Mouse (Mus musculus) midbrain, embryonic 14.5 days (tissue): ENCODE measurements around the gene Tent4a. TPM values are rescaled to one million over a fixed set of nuclear protein-coding genes. Genes with fewer than 3 reads are reported as not detected.

Experiments
- ATAC-seq: fragments of 200-750 bp; cut with Nextera tagmentation; 2 replicates; pipeline ENCODE4 v1.8.0; 2017; ENCODE audit warnings: moderate number of reproducible peaks, moderate library complexity; ENCODE audit not compliant: low FRiP score, low TSS enrichment
- DNase-seq: peaks from one replicate; pipeline ENCODE4 v3.0.0-alpha.2; 2015
- H3K27ac ChIP-seq: fragments of 300-500 bp; sonication (generic); replicated peaks from 2 replicates; pipeline ENCODE4 v1.5.1; 2014; ENCODE audit warnings: mild to moderate bottlenecking, low read depth, low read length, moderate library complexity
- H3K27me3 ChIP-seq: fragments of 300-500 bp; sonication (generic); 2 replicates; pipeline ENCODE4 v1.6.1; 2014; ENCODE audit warnings: low read length, control low read depth, mixed read lengths; ENCODE audit not compliant: control insufficient read depth, insufficient read depth
- H3K36me3 ChIP-seq: fragments of 300-500 bp; sonication (generic); 2 replicates; pipeline ENCODE4 v1.6.1; 2014; ENCODE audit warnings: low read length, control low read depth; ENCODE audit not compliant: control insufficient read depth, insufficient read depth
- H3K4me1 ChIP-seq: fragments of 300-500 bp; sonication (generic); 2 replicates; pipeline ENCODE4 v1.6.1; 2014; ENCODE audit warnings: mild to moderate bottlenecking, antibody characterized with exemption, low read length, control low read depth; ENCODE audit not compliant: control insufficient read depth, insufficient read depth
- H3K4me2 ChIP-seq: fragments of 300-500 bp; sonication (generic); 2 replicates; pipeline ENCODE4 v1.6.1; 2014; ENCODE audit warnings: mild to moderate bottlenecking, low read length, moderate library complexity
- H3K4me3 ChIP-seq: fragments of 300-500 bp; sonication (generic); replicated peaks from 2 replicates; pipeline ENCODE4 v1.5.1; 2014; ENCODE audit warnings: low read depth, low read length
- H3K9ac ChIP-seq: fragments of 300-500 bp; sonication (generic); replicated peaks from 2 replicates; pipeline ENCODE4 v1.6.1; 2014; ENCODE audit warnings: mild to moderate bottlenecking, low read length, moderate library complexity
- H3K9me3 ChIP-seq: fragments of 300-500 bp; sonication (generic); 2 replicates; pipeline ENCODE4 v1.6.1; 2016; ENCODE audit warnings: low read length, control low read depth, mixed read lengths; ENCODE audit not compliant: control insufficient read depth
- WGBS: fragments of 180-500 bp; shearing (Covaris S2); extraction: QIAGEN DNeasy Blood & Tissue Kit; methylation state at CpG from one replicate; pipeline ENCODE4 v1.1.7; 2014; 5-methylcytosine and 5-hydroxymethylcytosine counted together
- polyA plus RNA-seq: library from polyadenylated mRNA; unstranded; fragments of >200 nt; fragmentation: Nextera tagmentation; extraction: Ambion mirVana; gene quantifications from 2 replicates; pipeline ENCODE4 v1.2.1, GENCODE M21; 2014

Tent4a gene
- polyA plus RNA-seq, 1 experiment from 2014 or later: 11.5 TPM

GRCm38 (mm10) chr13:69522161-69522791 lies 12.1 kb downstream of the Tent4a start:
- Histone ChIP-seq H3K36me3 (no peaks in the 10 kb centered on the region), H3K4me1 (peaks cover 36% of the 10 kb centered on the region)
- WGBS: 94% methylated on average over 1 of the region's 1 CpGs

DNA sequence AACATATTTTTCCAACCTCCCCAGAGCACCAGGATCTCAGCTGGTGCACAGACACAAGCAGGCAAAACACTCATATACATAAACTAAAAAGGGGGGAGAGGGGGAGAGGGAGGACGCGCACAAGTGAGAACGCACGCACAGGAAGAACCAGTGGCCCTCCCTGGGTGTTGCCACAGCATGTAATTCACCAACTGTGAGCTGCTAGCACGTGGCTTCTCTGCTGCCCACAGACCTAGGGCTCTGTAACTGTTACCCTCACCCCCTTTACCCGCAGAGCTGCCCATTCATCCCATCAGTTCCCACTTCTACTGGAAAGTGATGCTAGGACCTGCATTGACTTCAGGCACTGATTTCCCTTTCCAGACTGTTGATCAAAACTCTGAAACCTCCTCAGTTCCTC lies 15.3 kb downstream of the Tent4a start:
- Histone ChIP-seq H3K4me3 (no peak overlapping the region), H3K4me2 (no peak overlapping the region), H3K27ac (no peak overlapping the region), H3K9ac (no peak overlapping the region), H3K9me3 (no peaks in the 10 kb centered on the region), H3K4me1 (peaks cover 20% of the 10 kb centered on the region), H3K36me3 (0 out of 2 replicates have a peak, but pooled peaks cover 7% of the 10 kb centered on the region), H3K27me3 (no peaks in the 10 kb centered on the region)
- no peak for ATAC-seq
- no peak for DNase-seq
- 67% methylated on average over 6 of the region's 6 CpGs for WGBS

More at GRCm38 (mm10) chr13:69522161-69522791, 12.1 kb downstream of the Tent4a start:
- no peak overlapping the region for H3K9ac ChIP-seq
- no peak for ATAC-seq
- no peak overlapping the region for H3K27ac ChIP-seq
- DNase-seq: no peak
- H3K4me2 ChIP-seq: no peak overlapping the region
- H3K27me3 ChIP-seq: no peaks in the 10 kb centered on the region
- no peak overlapping the region for H3K4me3 ChIP-seq
- H3K9me3 ChIP-seq: no peaks in the 10 kb centered on the region

- Histone ChIP-seq H3K4me2 (no peak overlapping the region), H3K4me3 (no peak overlapping the region), H3K27me3 (no peaks in the 10 kb centered on the region), H3K9me3 (no peaks in the 10 kb centered on the region), H3K9ac (no peak overlapping the region), H3K27ac (no peak overlapping the region), H3K36me3 (peaks cover 13% of the 10 kb centered on the region; the same call in 1 of the 2 replicates), H3K4me1 (peaks cover 15% of the 10 kb centered on the region; the same call in 1 of the 2 replicates)
- ATAC-seq (no peak), DNase-seq (no peak)
- WGBS: 88% methylated on average over 6 of the region's 6 CpGs
Observed at GRCm38 (mm10) chr13:69517445-69517844, 17.0 kb downstream of the Tent4a start.

GRCm38 (mm10) chr13:69515091-69515490 lies 19.3 kb downstream of the Tent4a start:
- no peak overlapping the region for H3K9ac ChIP-seq
- H3K4me1 ChIP-seq: 0 out of 2 replicates have a peak, but pooled peaks cover 3% of the 10 kb centered on the region
- H3K4me3 ChIP-seq: no peak overlapping the region
- ATAC-seq (no peak), DNase-seq (no peak)
- WGBS: 85% methylated on average over 3 of the region's 3 CpGs
- H3K4me2 ChIP-seq: no peak overlapping the region
- no peaks in the 10 kb centered on the region for H3K27me3 ChIP-seq
- H3K27ac ChIP-seq: no peak overlapping the region
- H3K36me3 ChIP-seq: peaks cover 33% of the 10 kb centered on the region
- H3K9me3 ChIP-seq: no peaks in the 10 kb centered on the region

DNA sequence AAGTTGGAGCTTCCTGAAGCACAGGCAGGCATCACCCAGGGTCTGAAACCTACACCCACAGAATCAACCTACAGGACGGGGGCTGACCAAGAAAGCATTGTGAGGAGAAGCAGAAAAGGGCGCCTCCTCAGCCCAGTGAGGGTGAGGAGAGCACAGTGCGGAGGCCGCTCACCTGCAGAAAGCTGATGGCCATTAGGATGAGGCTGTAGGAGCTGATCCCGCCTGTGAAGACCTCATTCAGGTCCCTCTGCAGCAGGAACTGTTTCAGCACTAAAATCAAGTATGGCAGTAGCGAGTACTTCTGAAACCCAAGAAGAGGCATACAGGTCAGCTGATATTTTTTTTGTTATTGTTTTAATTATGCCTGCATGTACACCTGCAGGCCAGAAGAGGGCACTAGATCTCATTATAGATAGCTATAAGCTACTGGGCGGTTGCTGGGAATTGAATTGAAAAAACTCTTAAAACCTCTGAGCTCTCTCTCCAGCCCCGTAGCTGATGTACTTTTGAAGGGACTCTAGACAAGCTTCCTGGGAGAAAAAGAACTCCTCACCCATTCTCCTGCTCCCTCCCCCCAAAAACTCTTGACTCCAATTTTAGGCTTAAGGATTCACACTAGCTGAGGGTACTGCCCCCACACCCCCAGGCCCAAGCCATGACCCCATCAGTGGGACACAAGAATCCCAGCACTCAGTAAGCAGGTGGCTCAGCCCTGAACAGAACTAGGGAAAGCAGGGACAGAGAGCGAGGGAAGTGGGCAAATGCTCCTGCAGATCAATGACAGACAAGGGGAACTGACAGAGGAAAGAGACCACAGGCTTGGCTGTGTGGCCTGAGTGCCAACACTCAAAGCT lies 24.8 kb downstream of the Tent4a start:
- DNase-seq (peak; percentile 80), ATAC-seq (peak; percentile 73)
- Histone ChIP-seq H3K36me3 (peaks cover 71% of the 10 kb centered on the region), H3K4me1 (no peaks in the 10 kb centered on the region), H3K4me3 (no peak overlapping the region), H3K27ac (no peak overlapping the region), H3K9me3 (no peaks in the 10 kb centered on the region), H3K4me2 (no peak overlapping the region), H3K27me3 (no peaks in the 10 kb centered on the region), H3K9ac (no peak overlapping the region; the same call in 1 of the 2 replicates)
- WGBS: 62% methylated on average over 9 of the region's 9 CpGs

GRCm38 (mm10) chr13:69507666-69508065 lies 26.8 kb downstream of the Tent4a start:
- Histone ChIP-seq H3K9ac (no peak overlapping the region), H3K9me3 (no peaks in the 10 kb centered on the region), H3K4me3 (no peak overlapping the region), H3K4me1 (no peaks in the 10 kb centered on the region), H3K27ac (no peak overlapping the region), H3K4me2 (no peak overlapping the region), H3K27me3 (no peaks in the 10 kb centered on the region), H3K36me3 (peaks cover 87% of the 10 kb centered on the region)
- 95% methylated on average over 3 of the region's 3 CpGs for WGBS
- ATAC-seq (no peak), DNase-seq (no peak)

DNA sequence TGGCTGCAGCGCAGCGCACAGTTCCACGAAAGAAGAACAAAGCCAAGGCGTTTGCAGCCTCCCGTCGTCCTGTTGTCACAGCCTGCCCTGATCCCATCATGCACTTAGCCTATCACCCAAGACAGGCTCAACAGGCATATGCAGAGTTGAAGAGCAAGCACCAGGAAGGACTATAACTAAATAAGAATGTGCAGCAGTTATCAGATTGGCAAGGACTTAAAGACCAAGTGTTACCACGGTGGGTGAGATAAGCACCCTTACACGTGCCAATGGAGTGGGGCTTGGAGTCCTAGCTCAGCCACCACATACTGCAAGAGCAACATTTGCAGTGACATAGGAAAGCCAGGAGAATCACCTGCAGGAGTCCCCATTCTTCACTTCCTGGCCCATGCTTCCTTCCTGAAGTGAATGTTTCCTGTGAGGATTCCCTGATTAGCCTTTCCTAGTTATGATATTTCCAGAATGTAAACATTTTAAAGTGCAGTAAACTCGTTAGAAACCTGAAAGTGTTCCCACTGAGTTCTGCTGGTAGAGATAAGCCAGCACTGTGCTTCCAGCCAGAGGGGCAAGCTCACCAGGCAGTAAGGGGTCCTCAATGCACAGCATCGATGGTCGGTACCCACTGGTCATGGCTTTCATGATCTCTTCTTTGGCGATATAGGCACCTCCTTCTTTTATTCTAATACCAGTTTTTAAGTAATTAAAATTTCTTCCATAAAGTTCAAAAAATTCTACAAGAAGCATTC lies 27.9 kb downstream of the Tent4a start:
- WGBS: 88% methylated on average over 12 of the region's 12 CpGs
- peaks cover 87% of the 10 kb centered on the region for H3K36me3 ChIP-seq

DNA sequence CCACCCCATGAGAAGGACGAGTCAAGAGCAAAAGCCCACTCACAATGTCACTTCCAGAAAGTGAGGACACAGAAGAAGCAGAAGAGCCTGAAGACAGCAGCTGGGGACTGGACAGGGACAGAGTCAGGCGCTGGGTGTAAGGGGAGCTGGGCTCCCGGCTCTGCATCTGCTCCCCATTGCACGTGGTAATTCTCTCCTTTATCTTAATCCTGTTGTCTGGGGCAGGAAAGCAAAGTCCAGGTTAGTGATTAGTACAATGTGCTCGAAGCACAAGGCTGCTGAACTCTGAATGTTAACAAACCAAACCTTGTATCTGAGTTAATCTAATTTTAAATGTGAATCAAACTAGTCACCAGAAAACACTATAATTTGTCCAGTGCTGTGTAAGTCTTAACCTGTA lies 31.6 kb downstream of the Tent4a start:
- no peaks in the 10 kb centered on the region for H3K27me3 ChIP-seq
- H3K4me1 ChIP-seq: no peaks in the 10 kb centered on the region
- peaks cover 93% of the 10 kb centered on the region for H3K36me3 ChIP-seq
- DNase-seq (no peak), ATAC-seq (no peak)
- WGBS: 90% methylated on average over 5 of the region's 5 CpGs
- H3K4me3 ChIP-seq: no peak overlapping the region
- H3K9ac ChIP-seq: no peak overlapping the region
- H3K4me2 ChIP-seq: no peak overlapping the region
- no peaks in the 10 kb centered on the region for H3K9me3 ChIP-seq
- no peak overlapping the region for H3K27ac ChIP-seq

More for the DNA sequence above, 27.9 kb downstream of the Tent4a start:
- Histone ChIP-seq H3K4me2 (no peak overlapping the region), H3K9ac (no peak overlapping the region), H3K4me3 (no peak overlapping the region), H3K27ac (no peak overlapping the region), H3K27me3 (no peaks in the 10 kb centered on the region), H3K9me3 (no peaks in the 10 kb centered on the region), H3K4me1 (no peaks in the 10 kb centered on the region)
- no peak for ATAC-seq
- no peak for DNase-seq
